Mouse (Mus musculus): ENCODE results near the gene Anks1b.

Gene Anks1b

GRCm38 (mm10) chr10:90863881-90864598, 990.7 kb downstream of the Anks1b start:
- no peak for DNase-seq (ENCODE audit: low read depth, low spot score)

- DNase-seq (ENCODE audit: low read depth, low spot score) = no peak
These were observed 991.2 kb downstream of the Anks1b start for GRCm38 (mm10) chr10:90864599-90864889.

DNA sequence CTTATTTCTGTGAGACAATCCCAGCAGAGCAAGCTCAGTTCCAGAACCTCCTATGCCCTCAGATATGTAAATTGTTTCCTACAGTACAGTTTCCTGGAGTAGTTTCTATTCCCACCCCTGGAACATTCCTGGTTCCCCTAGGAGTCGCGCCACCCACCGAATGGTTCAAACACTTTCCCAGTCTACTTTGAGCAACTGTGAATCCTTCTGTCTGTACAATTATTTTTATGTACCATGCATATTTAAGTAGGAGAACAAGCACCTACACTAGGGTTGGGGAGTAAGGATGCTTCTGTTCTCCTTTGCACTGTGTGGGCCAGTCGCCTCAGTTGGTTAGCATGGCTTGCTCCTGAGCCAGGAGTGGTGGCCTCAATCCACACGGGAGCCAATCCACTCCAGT, 999.9 kb downstream of the Anks1b start:
- no peak for DNase-seq (ENCODE audit: low read depth, low spot score)

DNA sequence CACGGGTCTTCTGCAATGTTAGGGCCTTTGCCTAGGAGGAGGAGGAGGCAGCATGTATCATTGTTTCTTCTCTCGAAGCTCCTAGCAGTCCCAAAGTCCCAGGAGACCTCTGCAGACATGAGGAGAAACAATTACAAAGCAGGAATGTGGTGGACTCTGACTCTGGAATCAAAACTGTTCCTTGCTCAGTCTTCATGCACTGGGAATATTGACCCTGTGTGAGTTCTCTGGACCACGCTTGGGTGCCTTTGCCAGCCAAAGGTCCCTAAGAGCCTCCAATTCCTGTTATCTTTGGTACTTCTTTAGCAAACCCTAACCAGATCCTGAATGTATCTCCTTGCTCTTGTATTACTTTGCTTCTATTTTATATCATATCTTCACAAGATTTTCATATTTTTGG, 1000.9 kb downstream of the Anks1b start:
- DNase-seq (ENCODE audit: low read depth, low spot score) = no peak

- no peak for DNase-seq (ENCODE audit: low read depth, low spot score)
These were observed 1007.7 kb downstream of the Anks1b start for GRCm38 (mm10) chr10:90880854-90881560.

DNA sequence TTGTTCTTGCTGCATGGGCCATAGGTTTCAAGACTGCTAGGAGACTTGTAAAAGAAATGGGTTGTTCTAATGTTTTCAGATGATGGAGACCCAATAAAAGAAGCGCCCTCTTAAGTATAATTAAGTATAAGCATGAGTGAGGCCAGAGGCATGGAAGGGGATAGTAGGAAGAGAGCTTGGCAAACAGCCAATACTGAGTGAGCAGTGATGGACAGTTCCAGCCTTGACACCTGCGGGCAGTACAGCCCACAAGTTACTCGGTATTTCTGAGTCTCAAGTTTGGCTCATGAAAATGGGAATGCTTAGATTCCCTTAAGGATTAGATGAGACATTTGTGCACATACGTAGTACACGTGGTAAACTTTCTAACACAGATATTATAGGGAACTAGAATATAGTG, 1016.3 kb downstream of the Anks1b start:
- no peak for DNase-seq (ENCODE audit: low read depth, low spot score)

DNA sequence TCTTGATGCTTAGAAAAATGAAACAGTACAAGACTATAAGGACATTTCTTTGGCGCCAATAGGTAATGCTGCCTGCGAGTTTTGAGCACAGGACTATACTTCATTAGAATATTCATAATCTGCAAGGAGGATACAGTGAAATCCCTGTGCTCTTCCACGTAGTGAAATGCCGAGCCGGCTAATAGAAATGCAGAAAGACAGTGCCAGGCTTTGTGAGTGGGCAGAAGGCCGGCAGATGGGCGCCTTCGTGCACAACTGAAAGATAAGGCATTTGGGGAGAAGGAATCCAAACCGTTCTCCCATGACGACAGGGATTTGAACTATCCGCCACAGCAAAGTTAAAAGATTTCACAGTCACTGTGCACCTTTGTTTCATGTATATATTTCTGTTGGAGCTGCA, 1019.4 kb downstream of the Anks1b start:
- no peak for DNase-seq (ENCODE audit: low read depth, low spot score)

DNA sequence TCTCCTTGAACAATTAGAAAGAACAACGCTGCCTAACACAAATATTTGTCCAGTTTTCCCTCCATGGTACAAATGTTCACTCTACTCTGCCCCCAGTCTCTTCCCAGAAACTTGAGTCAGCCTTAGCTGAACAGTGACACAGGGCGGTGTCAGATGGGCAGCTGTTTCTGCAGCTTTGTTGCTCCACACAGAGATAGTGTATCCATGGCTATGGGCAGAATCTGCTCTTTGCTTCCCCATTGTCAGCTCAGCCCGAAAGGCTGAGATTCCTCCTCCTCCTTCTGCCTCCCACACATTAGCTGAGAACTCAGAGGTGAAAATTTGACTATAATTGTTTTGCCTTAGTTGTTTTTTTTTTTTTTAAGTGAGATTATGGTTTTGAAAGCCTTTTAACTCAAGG, 1024.6 kb downstream of the Anks1b start:
- no peak for DNase-seq (ENCODE audit: low read depth, low spot score)

GRCm38 (mm10) chr10:90904185-90904584, 1030.9 kb downstream of the Anks1b start:
- DNase-seq (ENCODE audit: low read depth, low spot score) = no peak

- DNase-seq (ENCODE audit: low read depth, low spot score) = no peak
These were observed 1034.1 kb downstream of the Anks1b start for GRCm38 (mm10) chr10:90907381-90907780.

GRCm38 (mm10) chr10:90923476-90923875, 1050.2 kb downstream of the Anks1b start:
- DNase-seq (ENCODE audit: low read depth, low spot score) = no peak

- no peak for DNase-seq (ENCODE audit: low read depth, low spot score)
These were observed 1059.8 kb downstream of the Anks1b start for GRCm38 (mm10) chr10:90933088-90933487.

GRCm38 (mm10) chr10:90934678-90935077, 1061.4 kb downstream of the Anks1b start:
- DNase-seq (ENCODE audit: low read depth, low spot score) = no peak

GRCm38 (mm10) chr10:90937721-90938460, 1064.6 kb downstream of the Anks1b start:
- no peak for DNase-seq (ENCODE audit: low read depth, low spot score)

GRCm38 (mm10) chr10:90940521-90941520, 1067.5 kb downstream of the Anks1b start:
- no peak for DNase-seq (ENCODE audit: low read depth, low spot score)

DNA sequence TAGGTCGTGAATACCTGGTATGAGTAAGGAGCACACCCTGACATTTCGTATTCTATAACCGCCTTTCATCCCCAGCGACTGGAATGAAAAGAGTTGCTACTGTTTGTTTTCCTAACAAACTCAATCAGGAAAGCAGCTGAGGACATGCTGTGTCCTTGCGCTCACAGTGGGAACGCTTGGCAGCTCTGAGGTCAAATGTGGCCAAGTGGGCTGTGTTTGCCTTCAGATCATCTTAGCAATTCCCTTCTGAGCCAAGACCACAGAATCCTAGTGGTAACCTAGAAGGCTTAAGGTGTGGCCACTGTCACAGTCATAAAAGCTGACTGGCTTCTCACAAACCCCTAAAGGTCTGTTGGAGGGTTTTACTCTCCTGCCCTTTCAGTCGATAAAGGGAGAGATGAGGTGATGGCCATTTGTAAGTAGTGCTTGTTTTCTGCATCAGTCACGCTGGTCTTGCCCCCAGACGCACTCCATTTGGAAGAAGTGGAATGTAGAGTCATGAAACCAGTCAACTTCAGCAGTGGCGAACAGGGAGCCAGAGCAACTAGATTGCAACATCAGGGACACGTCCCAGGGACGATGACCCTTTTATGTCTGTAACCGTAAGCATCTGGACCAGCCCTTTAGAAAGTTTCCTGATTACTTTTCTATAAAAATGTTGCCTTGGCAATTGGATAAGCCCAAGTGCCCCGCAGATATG, 1068.8 kb downstream of the Anks1b start:
- no peak for DNase-seq (ENCODE audit: low read depth, low spot score)

- DNase-seq (ENCODE audit: low read depth, low spot score) = no peak
These were observed 1073.7 kb downstream of the Anks1b start for GRCm38 (mm10) chr10:90947043-90947442.

GRCm38 (mm10) chr10:90947608-90948373, 1074.5 kb downstream of the Anks1b start:
- DNase-seq (ENCODE audit: low read depth, low spot score) = no peak

DNA sequence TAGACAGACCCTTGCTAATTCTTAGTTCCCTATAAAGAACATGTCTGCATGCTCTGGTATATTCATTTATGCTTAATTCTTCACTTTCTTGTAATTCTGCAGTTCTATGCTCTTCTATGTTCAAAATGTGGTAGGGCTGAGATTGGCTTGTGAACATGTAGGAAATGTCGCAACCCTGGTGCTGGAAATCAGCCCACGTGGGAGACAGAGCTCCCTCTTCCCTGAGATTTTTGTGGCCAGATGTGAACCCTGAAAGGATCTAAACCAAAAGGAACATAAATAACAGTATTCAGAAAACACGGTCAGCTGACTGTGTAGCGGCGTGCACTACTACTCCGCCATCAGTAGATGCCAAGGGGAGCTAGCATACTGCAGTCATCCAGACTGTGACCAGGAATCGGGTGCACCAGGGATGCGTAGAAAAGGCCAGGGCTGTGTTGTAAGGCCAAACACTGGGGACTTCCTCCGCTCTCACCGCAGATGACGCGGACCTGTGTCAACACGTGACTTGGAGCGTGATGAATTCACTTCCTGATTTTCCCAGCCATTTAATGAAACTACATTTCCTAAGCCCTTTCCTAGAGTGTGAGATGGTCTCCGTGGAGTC, 1079.9 kb downstream of the Anks1b start:
- no peak for DNase-seq (ENCODE audit: low read depth, low spot score)

DNA sequence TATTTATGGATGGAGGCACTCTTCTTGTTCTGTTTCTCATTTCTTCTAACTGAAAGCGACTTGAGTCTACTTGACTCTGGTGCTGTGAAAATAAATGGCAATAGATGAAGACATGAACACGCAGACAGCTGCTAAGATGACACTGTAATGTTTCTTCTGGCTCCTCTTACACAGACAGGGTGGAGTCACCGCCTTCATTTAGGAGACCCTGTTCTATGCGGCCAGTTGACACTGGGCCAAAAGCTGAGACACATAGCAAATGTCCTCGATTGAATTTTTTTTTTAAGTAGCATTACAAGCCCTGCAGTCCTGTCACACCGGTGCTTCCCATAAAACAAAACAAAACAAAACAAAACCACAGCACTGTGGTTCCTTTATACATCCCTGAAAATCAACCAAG, 1080.5 kb downstream of the Anks1b start:
- DNase-seq (ENCODE audit: low read depth, low spot score) = no peak
